Mouse (Mus musculus) thymus, postnatal 4 days (tissue): ENCODE measurements around the gene Rhoj.
A peak's percentile ranks its signal among the peaks of the same experiment; 100 is the strongest.
"Not testable (repeated sequence)": the region's sequence is repeated elsewhere in the genome, so short reads cannot be mapped to it uniquely, and the experiment has no call there.

Experiments
- DNase-seq: peaks from one replicate; pipeline ENCODE4 v3.0.0; 2021

Gene Rhoj

GRCm38 (mm10) chr12:75307961-75308951, at the start of gene Rhoj:
Rhoj (plus strand) TSS chr12:75308322.
- DNase-seq = peak; percentile 46

- no peak for DNase-seq
Observed at GRCm38 (mm10) chr12:75271726-75272125, 36.4 kb upstream of the Rhoj start.

DNA sequence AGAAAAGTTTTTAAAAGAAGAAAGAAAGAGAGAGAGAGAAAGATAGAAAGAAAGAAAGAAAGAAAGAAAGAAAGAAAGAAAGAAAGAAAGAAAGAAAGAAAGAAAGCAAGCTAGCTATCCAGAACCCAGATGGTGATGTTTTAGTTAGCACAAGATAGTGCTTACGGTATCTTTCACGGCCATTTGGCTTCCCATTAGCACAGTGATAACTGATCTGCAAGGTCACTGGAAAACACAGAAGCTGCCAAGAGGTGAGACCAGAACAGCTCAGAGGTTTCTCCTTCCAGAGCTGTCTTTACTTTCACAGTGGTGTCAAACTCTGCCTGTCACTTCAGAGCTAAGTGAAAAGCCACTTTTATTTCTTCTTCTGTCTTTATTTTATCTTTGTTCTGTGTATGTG, 32.4 kb upstream of the Rhoj start:
- no peak for DNase-seq

DNA sequence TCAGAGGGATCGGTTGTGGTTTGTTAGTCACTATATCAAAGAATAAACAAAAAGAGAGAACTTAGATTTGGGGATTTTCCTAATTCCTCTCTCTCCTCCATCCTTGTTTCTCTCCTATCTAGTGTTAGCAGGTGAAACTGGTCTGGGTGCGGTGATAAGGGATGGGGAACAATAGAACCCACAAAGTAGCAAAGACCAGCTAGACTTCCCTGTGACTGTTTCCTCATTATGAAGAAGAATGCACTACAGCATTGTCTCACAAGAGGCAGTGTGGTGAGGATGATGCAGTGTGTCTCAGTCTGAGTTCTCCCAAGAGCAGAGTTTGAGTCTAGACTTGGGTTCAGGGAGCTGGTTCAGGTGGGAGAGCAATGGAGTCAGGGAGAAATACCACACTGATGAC, 30.7 kb upstream of the Rhoj start:
- no peak for DNase-seq

DNA sequence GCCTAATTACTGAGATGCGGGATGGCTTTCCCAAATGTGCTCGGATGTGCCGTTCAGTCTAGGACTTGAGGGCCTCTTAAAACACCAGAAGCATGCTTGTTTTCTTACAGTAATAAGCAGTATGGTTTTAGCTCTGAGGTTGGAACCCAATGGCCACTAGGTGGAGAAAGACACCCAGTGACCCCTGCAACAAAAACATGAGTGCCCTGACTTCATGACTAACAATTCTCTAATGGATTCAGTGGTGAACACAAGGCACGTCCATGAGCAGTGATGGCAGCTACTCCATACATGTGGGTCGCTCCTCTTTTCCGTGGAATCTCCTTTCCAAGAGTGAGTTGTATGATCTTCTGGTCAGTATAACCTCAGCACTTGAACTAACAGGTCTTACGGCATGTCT, 27.6 kb upstream of the Rhoj start:
- DNase-seq = peak; percentile 20

GRCm38 (mm10) chr12:75283226-75283625, 24.9 kb upstream of the Rhoj start:
- peak; percentile 53 for DNase-seq

DNA sequence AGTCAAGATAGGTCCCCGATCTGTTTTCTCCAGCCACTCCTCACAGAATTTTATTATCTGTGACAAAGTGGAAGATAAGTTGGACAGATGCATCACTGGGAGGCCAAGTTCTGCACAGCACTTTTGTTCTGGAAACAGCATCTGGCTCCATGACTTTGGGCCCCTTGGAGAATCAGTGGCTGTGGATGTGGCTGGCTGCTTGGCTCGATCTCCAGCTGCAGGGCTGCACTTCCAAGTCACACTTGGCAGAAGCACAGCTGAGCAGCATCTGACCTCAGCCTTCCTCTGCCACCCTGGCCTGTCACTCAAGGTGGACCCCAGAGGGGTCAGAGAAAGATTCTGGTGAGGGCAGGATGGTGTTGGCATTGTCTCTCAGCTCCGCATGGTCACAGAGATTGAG, 22.0 kb upstream of the Rhoj start:
- no peak for DNase-seq

GRCm38 (mm10) chr12:75290524-75290923, 17.6 kb upstream of the Rhoj start:
- DNase-seq = no peak

DNA sequence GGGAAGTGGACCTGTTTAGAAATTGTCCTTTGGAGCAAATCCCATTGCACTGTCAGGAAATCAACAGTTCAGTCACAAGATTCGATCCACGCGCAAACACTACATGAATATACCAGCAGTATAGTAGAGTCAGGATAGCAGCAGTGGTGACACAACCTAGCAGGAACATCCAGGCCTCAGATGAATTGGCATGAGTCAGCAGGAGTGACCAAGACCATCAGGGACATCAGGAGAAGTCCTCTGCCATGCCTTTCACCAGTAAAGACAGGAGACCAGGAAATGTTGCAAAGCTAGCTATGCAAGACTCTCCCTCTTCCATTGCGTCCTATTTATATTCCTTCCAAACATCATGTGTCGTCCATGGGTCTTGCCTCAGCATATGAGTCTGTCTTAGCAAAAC, 16.6 kb upstream of the Rhoj start:
- DNase-seq = no peak

- DNase-seq = no peak
Observed at GRCm38 (mm10) chr12:75292939-75293338, 15.2 kb upstream of the Rhoj start.

GRCm38 (mm10) chr12:75299865-75300264, 8.3 kb upstream of the Rhoj start:
- no peak for DNase-seq

DNA sequence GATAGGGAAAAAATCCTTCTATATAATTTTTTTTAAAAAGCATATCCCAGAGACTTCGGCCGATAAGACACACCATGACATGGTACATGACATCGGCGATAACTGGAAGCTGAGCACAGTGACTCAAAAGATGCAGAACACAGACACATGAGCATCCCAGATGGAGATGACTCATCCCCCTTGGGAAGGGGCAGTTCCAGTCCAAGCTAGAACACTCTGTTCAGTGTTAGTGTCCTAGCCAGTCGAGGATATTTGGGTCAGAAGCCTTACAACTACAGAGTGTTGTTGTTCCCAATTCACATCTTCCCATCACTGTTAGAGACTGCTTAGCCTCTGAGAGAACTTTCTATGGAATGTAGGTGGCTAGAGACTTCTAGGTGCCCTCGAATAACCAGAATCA, 4.0 kb upstream of the Rhoj start:
- DNase-seq = no peak

DNA sequence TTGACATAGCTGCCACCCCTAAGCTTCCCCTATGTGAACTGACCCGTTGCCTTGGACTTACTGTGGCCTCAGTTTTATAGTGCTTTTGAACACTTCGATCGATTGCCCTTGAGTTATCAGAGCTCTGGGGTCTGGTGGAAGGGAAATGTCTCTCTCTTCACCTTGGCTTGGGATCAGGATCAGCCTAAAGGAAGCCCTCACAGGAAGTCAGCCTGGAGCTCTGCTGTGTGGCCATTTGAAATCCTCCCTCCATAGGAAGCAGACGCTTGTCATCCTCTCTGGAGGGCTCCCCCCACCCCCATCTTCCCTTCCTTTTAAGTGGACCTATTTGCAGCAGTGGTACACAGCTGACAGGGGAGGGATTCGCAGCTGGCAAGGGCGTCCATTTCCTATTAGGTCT, 1.6 kb downstream of the Rhoj start:
- no peak for DNase-seq

GRCm38 (mm10) chr12:75310766-75311165, 2.6 kb downstream of the Rhoj start:
- no peak for DNase-seq

GRCm38 (mm10) chr12:75311879-75312278, 3.8 kb downstream of the Rhoj start:
- no peak for DNase-seq

DNA sequence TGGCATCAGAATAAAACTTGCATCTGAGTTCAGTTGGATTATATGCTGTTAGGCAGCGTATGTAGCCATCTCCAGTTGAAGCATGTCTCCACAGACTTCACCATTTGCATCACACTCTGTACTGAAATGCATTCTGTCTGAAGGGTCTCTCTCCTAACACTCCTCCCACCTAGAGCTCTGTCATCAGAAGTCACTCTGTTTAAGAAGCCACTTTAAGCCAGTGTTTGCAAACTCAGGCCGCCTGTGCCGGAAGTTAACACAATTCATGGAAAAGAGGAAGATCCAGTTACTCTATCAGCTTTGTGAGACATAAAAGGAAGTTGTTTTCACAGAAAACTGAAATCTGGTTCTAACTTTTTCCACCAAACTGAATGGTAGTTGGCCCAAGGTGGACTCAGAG, 5.9 kb downstream of the Rhoj start:
- no peak for DNase-seq

GRCm38 (mm10) chr12:75315851-75316250, 7.7 kb downstream of the Rhoj start:
- DNase-seq = no peak

- no peak for DNase-seq
Observed at GRCm38 (mm10) chr12:75320441-75320925, 12.4 kb downstream of the Rhoj start.

GRCm38 (mm10) chr12:75321189-75321588, 13.1 kb downstream of the Rhoj start:
- no peak for DNase-seq

DNA sequence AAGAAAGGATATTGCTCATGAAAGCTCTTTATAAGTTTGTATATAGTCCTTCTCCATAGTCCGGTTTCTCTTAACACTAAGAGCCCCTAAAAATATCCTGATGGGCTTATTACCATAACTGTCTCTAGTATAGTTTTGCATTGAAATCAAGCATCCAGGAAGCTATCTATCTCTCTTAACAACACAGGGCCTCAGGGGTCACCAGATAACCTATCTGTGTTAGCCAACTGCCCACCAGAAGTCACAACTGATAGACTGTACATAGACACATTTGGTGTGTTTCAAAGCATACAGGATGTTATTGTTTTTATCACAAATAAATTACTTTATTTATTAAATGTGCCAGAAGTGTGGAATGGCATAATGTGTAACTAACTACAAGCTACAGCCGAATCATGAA, 21.1 kb downstream of the Rhoj start:
- no peak for DNase-seq

GRCm38 (mm10) chr12:75339894-75340293, 31.8 kb downstream of the Rhoj start:
- no peak for DNase-seq

DNA sequence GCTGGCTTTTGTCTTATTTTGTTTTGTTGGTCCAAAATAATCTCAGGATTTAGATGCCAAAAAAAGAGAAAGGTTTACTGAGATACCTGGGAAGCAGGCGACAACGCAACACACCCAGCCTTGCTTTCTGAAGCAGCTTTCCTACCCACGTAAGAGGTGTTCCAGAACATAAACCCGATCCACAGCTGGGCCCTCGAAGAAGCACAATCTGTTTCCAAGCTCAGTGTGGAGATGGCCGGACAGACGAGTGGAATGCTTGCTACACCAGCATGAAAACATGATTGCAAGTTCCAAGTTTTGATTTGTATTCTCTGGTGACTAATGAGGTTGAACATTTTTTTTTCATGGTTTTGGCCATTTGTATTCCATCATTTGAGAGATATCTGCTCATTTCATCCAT, 32.2 kb downstream of the Rhoj start:
- DNase-seq = no peak

DNA sequence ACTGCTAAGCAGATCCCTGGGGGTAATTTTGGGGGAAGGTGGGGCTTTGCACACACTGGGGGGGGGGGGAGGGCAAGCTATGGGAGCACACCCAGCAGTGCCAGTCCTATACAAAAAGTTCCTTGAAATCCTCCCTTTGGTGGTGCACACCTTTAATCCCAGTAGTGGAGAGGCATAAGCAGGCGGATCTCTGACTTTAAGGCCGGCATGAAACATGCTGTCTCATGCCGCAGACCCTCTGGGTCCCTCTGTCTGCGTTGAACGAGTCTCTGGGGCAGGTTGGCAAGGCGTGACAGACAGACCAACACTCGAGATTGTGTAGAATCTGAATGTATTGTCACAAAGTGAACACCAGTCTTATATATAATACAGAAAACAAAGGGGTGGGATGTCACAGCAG, 40.4 kb downstream of the Rhoj start:
- DNase-seq = no peak

DNA sequence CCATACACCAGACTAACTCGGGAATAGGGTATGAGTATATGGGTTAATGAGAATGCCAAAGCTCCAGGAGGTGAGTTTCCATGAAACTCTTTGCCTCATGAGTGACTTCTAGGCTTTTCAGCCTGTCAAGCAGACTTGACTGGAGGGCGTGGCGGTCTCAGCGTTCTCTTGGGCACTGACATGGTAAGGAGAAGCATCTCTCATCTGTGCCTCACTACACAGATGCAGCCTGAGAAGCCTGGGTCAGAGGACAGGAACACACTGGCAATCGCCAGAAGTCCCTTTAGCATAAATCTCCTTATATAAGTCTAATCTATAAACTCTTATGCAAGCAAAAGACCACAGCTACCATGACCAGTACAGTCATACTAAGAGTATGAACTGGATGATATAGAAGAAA, 41.4 kb downstream of the Rhoj start:
- not testable (repeated sequence) for DNase-seq

- DNase-seq = no peak
Observed at GRCm38 (mm10) chr12:75350750-75351149, 42.6 kb downstream of the Rhoj start.
